Mouse (Mus musculus) gastrocnemius, postnatal 36 days (tissue): ENCODE data around the gene D630045J12Rik. TPM values are rescaled to one million over a fixed set of nuclear protein-coding genes. Genes with fewer than 3 reads are reported as not detected.

Experiments used
- DNase-seq, 2 experiments: peaks; one replicate each; pipeline ENCODE4 v3.0.0; 2022
- intact Hi-C: fragments of 180-260 bp; cut with DNase I; formaldehyde crosslinking; loops from one replicate; pipeline ENCODE4 v1.15.1; 2025
- total RNA-seq, 2 experiments: library from RNA; stranded (reverse); gene quantifications; 2 replicates each; pipeline ENCODE4 v1.2.3; 2021

D630045J12Rik gene
- total RNA-seq, 2 experiments from 2014 or later: 0.38 to 0.39 TPM

GRCm38 (mm10) chr6:38109160-38109795, 144.5 kb downstream of the D630045J12Rik start, which contains the start of gene Tmem213:
Tmem213 (plus strand) TSS chr6:38109255.
- DNase-seq: no peak
- intact Hi-C loops: no loop called here

- DNase-seq: no peak
- intact Hi-C loops: no loop called here
Measured at GRCm38 (mm10) chr6:38108449-38108848, 145.4 kb downstream of the D630045J12Rik start.

GRCm38 (mm10) chr6:38105924-38106323, 147.9 kb downstream of the D630045J12Rik start:
- intact Hi-C loops: no loop called here
- no peak for DNase-seq

GRCm38 (mm10) chr6:38103775-38104174, 150.0 kb downstream of the D630045J12Rik start:
- DNase-seq: no peak
- intact Hi-C loops: no loop called here

- DNase-seq: no peak
- intact Hi-C loops: no loop called here
Measured at GRCm38 (mm10) chr6:38102216-38102795, 151.5 kb downstream of the D630045J12Rik start.

GRCm38 (mm10) chr6:38096961-38097370, 156.8 kb downstream of the D630045J12Rik start:
- intact Hi-C loops: no loop called here
- DNase-seq: no peak

- DNase-seq: no peak
- intact Hi-C loops: no loop called here
Measured at GRCm38 (mm10) chr6:38094701-38095100, 159.1 kb downstream of the D630045J12Rik start.

- intact Hi-C loops: no loop called here
- no peak for DNase-seq
Measured at GRCm38 (mm10) chr6:38092539-38092938, 161.3 kb downstream of the D630045J12Rik start.

GRCm38 (mm10) chr6:38087242-38088026, 166.4 kb downstream of the D630045J12Rik start:
- intact Hi-C loops: no loop called here
- DNase-seq: no peak

- DNase-seq: no peak
- intact Hi-C loops: no loop called here
Measured at GRCm38 (mm10) chr6:38083204-38083603, 170.6 kb downstream of the D630045J12Rik start.

- intact Hi-C loops: no loop called here
Measured at GRCm38 (mm10) chr6:38081727-38082341, 172.0 kb downstream of the D630045J12Rik start.

GRCm38 (mm10) chr6:38080364-38080763, 173.4 kb downstream of the D630045J12Rik start:
- intact Hi-C loops: no loop called here
- DNase-seq: no peak

More at GRCm38 (mm10) chr6:38081727-38082341, 172.0 kb downstream of the D630045J12Rik start:
- peak in 1 of 2 experiments; percentile 18 for DNase-seq

- DNase-seq: no peak
Measured at GRCm38 (mm10) chr6:38073592-38073991, 180.2 kb downstream of the D630045J12Rik start.

More at GRCm38 (mm10) chr6:38073592-38073991, 180.2 kb downstream of the D630045J12Rik start:
- intact Hi-C loops: no loop called here

Other genes with a start within 250 kb of the D630045J12Rik start
- gene Svopl, start 207.0 kb downstream of the D630045J12Rik start, total RNA-seq: under 1 TPM in 1 of 2 experiments, not detected in 1; 0.10 TPM
- not detected for gene Tmem213, start 144.8 kb downstream of the D630045J12Rik start, total RNA-seq
- gene Atp6v0a4, start 129.4 kb downstream of the D630045J12Rik start, total RNA-seq: under 1 TPM; 0.39 to 0.61 TPM
- gene Zc3hav1l, start 45.2 kb upstream of the D630045J12Rik start, total RNA-seq: under 1 TPM; 0.49 to 0.59 TPM
- gene Zc3hav1, start 100.6 kb upstream of the D630045J12Rik start, total RNA-seq: 1 to 10 TPM; 5.7 to 6.9 TPM
- under 1 TPM; 0.67 to 0.71 TPM for gene Ttc26, start 127.5 kb upstream of the D630045J12Rik start, total RNA-seq
- gene Ubn2, start 179.9 kb upstream of the D630045J12Rik start, total RNA-seq: 10 to 100 TPM; 18.3 to 21.8 TPM